Mouse (Mus musculus) heart, adult 11 months (tissue): Measurements from ENCODE around the gene Pced1b.
A peak's percentile ranks its signal among the peaks of the same experiment; 100 is the strongest.
"Not testable (repeated sequence)": the region's sequence is repeated elsewhere in the genome, so short reads cannot be mapped to it uniquely, and the experiment has no call there.

Experiments used
- DNase-seq: peaks from one replicate; pipeline ENCODE4 v3.0.0; 2022

The Pced1b gene

GRCm38 (mm10) chr15:97246911-97247790 lies at the start of gene Pced1b, which contains the start of gene Amigo2:
Gene Pced1b (plus strand): TSS chr15:97247107.
Gene Amigo2 (minus strand): TSS chr15:97247287.
- DNase-seq: peak; percentile 98

DNA sequence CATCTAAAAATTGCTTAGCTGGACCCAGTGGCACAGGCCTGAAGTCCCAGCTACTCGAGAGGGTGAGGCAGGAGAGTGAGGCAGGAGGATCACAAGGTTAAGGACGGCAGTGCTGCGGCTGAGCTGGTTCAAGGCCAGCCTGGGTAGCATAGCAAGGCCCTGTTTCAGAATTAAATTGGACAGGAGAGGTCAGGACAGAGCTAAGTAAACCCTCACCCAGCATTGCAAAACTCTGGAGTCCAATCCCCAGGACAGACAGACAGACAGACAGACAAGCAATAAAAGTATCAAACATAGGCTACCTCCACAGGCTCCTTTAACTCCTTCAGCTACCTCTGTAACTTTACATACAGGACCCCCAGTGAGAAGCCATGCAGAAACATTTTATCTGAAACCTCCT lies 42.0 kb upstream of the Pced1b start:
- no peak for DNase-seq

GRCm38 (mm10) chr15:97205776-97206175 lies 41.1 kb upstream of the Pced1b start:
- DNase-seq: no peak

GRCm38 (mm10) chr15:97206506-97206905 lies 40.4 kb upstream of the Pced1b start:
- no peak for DNase-seq

GRCm38 (mm10) chr15:97209754-97210153 lies 37.2 kb upstream of the Pced1b start:
- not testable (repeated sequence) for DNase-seq

GRCm38 (mm10) chr15:97212501-97213477 lies 34.1 kb upstream of the Pced1b start:
- DNase-seq: no peak

DNA sequence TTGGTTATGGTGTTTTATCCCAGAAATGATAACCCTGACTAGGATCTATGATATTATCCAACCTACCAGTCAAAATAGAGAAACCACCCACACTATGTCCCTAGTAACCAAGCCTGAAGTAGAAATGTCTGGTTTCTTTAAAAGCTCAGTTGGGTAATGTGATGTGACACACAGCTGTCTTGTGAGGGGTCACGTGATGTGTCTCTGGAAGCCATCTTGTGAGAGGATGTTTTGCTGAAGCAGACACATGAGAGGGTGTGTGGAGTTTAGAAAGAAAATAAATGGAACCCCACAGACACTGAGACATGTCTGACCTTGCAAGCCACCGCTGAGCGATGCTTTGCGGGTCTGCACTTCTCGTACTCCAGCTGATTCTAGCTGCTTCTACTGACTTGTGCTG lies 30.1 kb upstream of the Pced1b start:
- no peak for DNase-seq

DNA sequence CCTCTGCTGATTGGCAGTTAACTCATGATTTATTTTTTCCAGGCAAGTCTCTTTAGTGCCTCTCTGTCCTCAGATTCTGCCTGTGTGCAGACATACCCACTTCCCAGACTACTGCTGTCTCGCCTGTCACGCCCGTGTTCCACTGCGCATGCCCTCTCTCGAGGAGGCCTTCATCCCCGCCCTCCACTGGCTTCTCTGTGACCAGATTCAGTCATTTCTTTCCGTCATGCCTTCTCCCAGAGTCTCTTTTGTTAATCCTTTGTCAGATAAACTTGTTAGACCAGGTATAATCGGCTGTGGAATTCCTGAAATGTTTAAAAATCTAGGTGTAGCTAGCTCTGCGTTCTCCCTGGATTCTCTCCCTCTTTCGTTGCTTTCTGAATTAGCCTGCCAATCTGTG lies 23.5 kb upstream of the Pced1b start:
- DNase-seq: no peak

DNA sequence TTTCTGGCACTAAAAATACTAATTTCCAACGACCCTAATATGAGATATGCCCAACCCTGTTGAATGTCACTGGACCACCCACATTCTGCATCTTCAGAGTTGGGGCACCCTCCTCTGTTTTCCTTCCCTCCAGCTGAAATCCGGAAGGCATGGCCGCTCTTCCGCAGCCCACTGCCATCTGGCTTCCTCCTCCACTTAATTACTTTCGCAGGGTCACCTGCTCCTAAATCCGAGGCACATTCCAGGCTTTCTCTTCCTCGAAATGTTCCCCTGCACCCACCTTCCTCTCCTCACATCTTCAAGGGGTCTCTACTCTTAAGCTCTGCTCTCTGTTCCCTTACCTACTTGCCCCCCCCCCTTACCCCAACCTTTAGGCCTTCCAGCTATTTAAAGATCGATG lies 22.9 kb upstream of the Pced1b start:
- DNase-seq: no peak

DNA sequence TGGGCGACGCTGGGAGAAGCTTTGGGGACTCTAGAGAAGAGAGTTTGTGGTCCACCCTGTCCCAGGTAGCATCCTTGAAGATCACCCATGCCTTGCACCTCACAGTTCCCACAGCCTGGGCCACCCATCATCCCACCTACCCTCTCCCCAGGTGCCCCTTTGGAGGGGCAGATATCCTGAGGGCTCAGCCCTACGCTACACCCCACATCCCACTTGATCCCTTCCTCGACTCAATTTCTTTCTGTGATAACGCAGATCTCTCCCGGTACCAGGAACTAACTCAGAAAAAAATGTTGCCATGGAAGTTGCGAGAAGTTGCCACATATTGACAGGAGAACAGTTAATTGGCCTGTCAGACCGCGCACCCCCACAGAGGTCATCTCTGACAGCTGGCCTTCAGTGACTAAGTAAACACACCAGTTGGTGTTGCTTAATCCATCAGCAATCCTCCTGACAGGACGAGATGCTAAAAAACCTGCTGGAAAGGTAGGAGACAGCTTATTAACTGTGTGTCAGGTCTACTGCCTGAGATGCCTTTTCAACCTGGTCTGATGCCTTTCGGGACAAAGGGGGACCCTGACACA lies 17.3 kb upstream of the Pced1b start:
- peak; percentile 83 for DNase-seq

- no peak for DNase-seq
These were observed 12.8 kb upstream of the Pced1b start for GRCm38 (mm10) chr15:97234076-97234475.

GRCm38 (mm10) chr15:97235183-97235582 lies 11.7 kb upstream of the Pced1b start:
- DNase-seq: peak; percentile 85

- peak; percentile 88 for DNase-seq
These were observed 10.0 kb upstream of the Pced1b start for GRCm38 (mm10) chr15:97236943-97237342.

DNA sequence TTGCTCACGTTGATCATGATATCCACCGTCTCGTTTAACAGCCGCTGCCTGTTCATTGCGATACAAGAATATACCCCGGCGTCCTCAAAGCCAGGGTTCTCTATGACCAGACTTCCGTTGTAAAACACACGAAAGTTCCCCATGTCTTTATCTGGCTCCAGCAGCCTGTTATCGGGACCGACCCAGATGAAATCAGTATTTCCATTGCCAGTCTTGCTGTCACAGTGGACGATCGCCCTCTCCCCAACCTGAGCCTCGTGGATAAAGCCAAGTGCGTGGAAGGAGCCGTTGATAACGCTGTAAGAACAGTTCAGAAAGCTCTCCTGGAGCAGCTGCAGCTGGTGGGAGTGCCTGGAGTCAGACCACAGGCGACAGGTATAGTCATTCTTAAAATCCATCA lies 1.5 kb upstream of the Pced1b start:
- DNase-seq: peak; percentile 85

DNA sequence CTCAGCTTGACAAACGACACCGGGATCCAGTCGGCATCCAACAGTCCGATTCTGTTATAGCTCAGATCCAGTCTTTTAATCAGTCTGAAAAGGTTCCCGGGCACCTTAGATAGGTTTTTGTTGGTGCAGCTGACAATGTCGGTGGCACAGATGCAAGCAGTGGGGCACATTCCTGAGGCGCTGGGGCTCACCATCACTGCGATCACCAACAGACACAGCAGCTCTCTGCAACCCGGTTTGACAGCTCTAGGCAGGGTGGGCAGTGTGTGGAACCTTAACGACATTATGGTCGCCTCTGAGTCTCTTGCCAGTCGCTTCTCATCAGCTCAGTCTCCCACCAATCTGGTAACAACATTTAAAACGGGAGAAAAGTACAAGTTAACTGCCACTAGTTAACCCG lies 651 bp upstream of the Pced1b start:
- peak; percentile 91 for DNase-seq

DNA sequence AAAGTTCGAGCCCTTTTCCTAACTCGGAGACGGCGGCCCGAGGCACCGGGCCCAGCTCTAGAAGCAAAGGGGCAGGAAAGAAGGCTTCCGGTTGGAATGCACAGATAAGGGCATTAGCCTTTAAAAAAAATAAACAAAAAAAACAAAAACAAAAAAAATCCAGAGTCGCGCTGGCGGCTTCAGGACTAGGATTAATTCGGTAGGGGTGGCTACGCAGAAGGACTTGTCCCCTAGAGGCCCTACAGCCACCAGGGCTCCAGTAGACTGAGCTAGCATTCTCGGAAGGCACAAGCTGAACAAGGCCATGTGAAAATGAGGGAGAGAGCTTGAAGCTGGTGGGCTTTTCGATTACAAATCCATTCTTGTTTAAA lies 869 bp downstream of the Pced1b start:
- DNase-seq: no peak

DNA sequence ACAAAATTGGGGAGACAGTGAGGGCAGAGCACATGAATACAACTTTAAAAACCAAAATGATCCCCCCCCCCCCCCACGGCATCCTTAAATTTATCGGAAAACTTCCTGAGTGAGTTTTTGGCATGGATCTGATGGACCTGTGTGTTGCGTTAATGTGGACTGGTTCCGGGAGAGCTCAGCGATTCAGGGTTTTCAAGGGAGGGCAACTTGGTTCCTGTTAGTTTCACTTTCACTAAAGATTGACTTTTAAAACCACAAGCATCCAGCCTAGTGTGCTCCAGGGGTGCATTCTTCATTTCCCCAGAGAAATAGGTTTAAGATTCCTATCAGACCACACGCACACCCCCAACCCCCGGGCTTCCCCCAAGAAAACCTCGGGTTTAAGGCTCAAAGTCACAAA lies 1.4 kb downstream of the Pced1b start:
- peak; percentile 95 for DNase-seq

GRCm38 (mm10) chr15:97249322-97249721 lies 2.4 kb downstream of the Pced1b start:
- peak; percentile 80 for DNase-seq

- peak; percentile 77 for DNase-seq
These were observed 5.7 kb downstream of the Pced1b start for GRCm38 (mm10) chr15:97252493-97253034.

GRCm38 (mm10) chr15:97254375-97254774 lies 7.5 kb downstream of the Pced1b start:
- DNase-seq: no peak

DNA sequence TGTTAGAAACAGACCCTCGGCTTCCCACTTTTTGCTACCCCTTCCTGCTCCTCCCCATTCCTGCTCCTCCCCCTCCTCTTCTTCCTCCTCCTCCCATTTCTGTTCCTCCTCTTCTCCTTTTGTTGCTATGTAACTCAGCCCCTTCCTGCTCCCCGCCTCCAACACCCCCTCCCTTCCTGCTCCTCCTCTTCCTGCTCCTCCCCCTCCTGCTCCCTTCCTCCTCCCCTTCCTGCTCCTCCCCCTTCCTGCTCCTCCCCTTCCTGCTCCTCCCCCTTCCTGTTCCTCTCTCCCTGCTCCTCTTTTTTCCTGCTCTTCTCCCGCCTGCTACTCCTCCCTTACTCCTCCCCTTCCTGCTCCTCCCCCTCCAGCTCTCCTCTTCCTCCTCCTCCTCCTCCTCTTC lies 8.9 kb downstream of the Pced1b start:
- DNase-seq: peak; percentile 80

- peak; percentile 80 for DNase-seq
These were observed 9.5 kb downstream of the Pced1b start for GRCm38 (mm10) chr15:97256411-97256810.
